Mouse (Mus musculus): Measurements from ENCODE around the gene Hook1. TPM values are rescaled to one million over a fixed set of nuclear protein-coding genes. Genes with fewer than 3 reads are reported as not detected.
"Not testable (repeated sequence)": the region's sequence is repeated elsewhere in the genome, so short reads cannot be mapped to it uniquely, and the experiment has no call there.

Hook1 gene
- total RNA-seq (2021) = 10 to 100 TPM; 56.0 to 75.6 TPM

DNA sequence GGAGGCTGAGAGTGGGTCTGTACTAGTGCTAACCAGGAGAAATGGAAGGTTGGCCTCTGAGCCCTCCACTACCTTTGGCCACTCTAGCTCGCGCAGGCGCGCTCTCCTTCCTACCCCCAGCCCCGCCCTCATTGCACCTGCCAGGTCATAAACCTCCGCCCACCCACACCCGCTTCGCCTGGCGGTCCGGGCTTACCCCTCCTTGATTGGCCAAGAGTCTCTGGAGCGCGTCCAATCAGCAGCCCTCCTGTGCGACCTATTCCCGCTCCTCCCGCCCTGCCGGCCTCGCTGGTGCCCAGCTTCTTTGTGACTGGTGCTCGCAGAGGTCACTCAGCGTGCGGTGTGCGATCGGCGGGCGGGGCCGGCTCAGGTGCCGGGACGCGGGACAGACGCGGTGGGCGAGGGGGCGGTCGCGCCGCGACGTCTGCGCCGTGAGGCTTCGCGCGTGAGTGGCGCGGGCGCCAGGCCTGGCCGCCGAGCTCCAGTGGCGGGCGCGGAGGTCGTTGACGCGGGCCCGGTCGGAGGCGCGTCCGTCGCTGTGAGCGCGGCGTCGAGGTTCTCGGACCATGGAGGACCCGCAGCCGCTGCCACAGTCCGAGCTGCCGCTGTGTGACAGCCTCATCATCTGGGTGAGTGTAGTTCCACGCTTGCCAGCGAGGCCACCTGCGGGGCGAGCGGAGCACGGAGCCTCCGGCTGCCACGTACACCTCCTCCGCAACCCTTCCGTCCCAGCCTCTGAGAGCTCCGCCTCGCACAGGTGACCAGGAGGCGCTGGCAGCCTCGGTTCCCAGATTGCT is at the start of gene Hook1:
Gene Hook1 (plus strand): TSS at position 313 of the 797 bp plus-strand sequence.
- DNase-seq (ENCODE audit: low spot score in 2 of 2) = peak; percentile 95 to 97
- intact Hi-C loops (cut with DNase I) = no loop called here

DNA sequence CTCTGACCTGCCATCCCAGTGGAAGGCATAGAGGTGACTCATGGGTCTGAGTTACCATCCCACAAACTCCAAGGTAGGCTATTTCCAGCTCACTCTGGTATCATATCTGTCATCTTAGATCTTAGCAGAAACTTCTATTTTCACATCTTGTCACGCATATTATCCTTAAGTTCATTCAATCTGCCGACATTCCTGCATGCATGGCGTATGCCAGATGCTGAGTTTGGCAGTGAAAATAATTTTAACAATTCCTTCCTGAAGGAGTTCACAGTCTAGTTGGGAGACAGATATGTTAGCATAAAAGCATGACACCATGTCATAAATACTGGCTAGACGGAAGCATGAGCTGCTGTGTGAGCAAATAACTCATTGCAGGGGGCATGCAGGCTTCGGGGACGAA is 49.3 kb upstream of the Hook1 start:
- DNase-seq (ENCODE audit: low spot score in 2 of 2) = no peak
- intact Hi-C loops (cut with DNase I) = no loop called here

DNA sequence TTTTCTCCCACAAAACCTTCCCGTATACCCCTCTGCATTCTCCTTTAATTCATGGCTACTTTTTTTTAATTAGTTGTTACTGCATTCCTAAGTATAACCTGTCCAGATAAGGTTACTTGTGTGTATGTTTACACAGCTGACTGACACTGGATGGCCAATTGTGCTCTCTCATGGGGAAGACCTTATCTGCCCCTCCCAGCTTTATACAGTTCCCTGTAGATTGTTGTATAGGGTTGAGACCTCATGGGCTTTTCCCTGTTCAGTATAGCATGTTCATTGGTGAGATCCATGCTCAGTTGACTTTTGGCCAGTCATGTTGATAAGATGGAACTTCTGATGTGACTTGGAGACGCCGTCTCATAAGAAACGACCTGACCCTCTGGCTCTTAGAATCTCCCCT is 46.6 kb upstream of the Hook1 start:
- no peak for DNase-seq (ENCODE audit: low spot score in 2 of 2)
- intact Hi-C loops (cut with DNase I) = no loop called here

DNA sequence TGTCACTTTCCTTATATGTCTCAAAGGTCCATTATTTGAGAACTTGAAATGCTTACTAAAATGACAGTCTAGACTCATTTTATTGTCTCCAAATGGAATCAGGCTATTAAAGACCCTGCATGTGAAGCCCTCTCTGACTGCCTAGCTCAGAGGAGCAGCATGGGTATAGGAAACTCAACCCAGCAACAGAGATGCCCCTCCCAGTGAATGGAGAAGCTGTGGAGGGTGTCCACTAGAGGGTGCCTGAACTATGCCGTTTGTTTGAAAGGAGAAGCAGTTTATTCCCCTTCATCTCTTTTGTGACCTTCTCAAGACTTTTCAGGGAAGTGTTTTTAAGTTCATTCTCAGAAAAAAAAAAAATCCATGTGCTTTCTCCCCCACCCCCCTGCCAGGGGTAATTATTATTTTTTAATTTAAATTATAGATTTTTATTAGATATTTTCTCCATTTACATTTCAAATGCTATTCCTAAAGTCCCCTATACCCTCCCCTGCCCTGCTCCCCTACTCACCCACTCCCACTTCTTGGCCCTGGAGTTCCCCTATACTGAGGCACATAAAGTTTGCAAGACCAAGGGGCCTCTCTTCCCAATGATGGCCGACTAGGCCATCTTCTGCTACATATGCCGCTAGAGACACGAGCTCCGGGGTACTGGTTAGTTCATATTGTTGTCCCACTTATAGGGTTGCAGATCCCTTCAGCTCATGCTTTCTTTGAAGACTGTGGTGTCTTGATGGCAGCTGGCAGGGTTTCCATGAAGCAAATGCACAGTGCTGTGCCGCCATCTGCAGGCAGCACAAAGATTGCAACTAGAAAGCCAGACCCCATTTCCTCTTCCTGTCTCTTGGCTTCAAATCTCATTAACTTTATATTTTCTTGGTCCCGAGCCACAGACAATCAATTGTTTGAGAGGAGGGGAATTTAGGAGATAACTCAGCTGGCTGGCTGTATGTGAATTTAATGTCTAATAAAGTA is 42.5 kb upstream of the Hook1 start:
- DNase-seq (ENCODE audit: low spot score in 2 of 2) = peak; percentile 73 to 77
- intact Hi-C loops (cut with DNase I) = no loop called here

DNA sequence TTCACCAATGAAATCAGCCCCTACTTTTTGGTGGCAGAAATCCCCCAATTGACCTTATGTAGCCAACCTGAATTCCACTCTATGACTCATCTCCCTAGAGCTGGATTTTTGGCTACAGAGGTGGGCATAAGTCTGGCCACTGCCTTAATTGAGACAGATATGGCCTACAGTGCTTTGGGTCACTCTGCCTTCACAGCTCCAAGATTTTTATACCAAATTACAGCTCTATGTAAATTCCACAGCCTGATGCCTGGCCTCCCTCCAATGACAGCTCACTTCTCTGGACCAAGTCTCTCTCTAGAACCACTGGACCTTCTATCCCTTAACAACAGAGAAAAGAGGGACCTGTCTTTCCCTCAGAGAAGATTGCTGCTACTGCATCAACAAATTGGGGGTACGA is 38.2 kb upstream of the Hook1 start:
- DNase-seq (ENCODE audit: low spot score in 2 of 2) = no peak
- intact Hi-C loops (cut with DNase I) = no loop called here

DNA sequence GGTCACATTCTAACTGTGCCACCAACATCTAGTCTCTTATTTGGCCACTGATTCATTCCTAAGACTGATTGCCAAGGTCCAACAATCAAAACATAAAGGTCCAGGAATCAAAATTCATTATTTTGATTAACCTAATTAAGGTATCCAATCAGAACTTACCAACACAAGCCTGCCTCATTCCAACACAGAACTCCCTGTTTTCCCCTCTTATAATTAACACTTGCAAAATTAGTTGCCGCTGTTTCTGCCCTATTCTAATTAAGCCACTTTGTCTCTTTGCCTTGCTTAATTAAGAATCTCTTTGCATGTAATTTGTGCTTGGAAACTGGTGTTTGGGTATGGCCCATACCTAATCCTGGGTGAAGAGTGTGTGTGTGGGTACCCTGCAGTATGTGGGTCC is 37.1 kb upstream of the Hook1 start:
- intact Hi-C loops (cut with DNase I) = no loop called here
- no peak for DNase-seq (ENCODE audit: low spot score in 2 of 2)

DNA sequence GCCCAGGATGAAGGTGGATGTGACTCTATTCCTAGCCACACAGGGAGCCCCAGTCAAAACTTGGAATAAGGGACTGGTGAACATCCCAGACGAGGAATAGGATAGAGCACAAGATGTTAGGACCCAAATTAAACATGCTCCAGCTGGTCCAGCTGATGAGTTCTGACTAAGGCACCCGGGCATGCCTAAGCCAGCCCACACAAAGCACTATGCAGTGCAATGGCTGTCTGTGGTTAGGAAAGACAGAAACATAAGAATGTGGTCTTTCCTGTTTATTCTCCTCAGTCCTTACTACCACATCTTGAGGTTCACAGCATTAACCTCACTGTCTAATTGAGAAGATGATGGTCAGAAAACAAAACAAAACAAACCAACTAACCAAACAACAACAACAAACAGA is 35.7 kb upstream of the Hook1 start:
- DNase-seq (ENCODE audit: low spot score in 2 of 2) = no peak
- intact Hi-C loops (cut with DNase I) = no loop called here

DNA sequence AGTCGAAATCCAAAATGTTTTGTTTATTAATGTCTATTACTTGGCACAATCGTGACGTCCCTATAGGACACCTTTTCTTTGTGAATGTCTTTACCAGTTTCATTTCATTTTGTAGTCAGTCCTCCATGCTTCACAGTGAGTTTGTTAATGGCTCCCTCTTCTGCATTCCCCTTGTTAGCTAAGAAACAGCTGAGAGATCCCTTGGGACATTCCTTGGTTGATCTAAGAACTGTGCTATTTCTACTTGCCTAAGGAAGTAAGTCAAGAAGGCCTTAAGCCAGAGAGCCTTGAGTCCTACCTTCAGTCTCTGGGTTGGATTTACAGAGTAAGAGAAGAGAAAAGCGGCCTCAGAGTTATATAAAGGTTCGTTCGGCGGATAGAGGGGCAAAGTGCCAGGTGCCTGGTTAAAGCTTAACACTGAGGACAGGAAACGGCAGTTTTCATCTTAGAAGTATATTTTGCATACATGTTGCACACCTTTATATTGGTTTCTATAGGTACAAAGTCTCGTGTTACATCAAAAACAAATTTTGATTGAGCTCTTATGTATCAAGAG is 33.2 kb upstream of the Hook1 start:
- intact Hi-C loops (cut with DNase I) = no loop called here
- no peak for DNase-seq (ENCODE audit: low spot score in 2 of 2)

DNA sequence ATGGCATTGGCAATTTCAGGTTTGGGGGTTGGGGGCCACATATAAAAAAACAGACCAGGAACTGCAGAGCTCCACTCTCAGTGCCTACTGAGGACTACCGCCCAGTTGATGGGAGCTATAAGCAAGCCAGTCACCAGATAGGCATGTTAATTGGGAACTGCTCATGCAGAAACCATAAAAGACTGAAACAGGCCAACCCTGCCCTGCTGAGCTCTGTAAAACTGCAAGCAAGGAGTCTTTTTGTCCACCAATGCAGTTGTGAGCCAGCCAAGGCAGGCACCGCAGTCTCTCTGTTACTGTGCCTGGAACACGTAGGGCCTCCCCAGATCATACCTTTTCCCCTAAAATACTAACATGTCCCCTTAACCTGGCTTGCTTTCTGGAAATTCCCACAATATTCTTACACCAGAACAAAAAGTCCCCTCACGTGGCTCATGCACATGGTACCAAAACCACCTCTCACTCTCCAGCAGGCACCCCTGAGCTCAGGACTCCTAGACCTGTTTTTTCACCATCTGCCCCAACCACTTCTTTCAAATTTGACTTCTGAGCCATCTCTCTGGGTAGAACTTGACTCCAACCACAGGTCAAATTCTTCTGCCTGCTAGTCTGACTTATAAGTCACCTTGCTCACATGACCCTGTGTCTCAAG is 32.5 kb upstream of the Hook1 start:
- no peak for DNase-seq (ENCODE audit: low spot score in 2 of 2)
- intact Hi-C loops (cut with DNase I) = no loop called here

DNA sequence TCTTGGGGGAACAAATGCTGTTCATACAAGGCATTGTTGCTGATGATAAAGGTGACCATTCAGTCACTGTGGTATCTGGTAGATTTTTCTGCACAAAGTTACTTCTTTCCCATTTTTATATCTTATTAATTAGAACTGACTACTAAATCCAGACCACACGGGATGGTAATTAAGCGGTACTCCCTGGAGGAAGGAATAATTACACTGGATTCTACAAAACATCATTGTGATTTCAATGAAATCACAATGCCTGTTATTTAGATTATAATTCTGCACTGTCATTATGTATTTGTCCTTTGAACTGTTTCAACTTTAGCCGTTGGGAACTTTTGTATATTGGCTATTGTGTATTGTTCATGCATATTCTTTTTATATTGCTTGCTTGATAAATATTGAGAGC is 28.3 kb upstream of the Hook1 start:
- intact Hi-C loops (cut with DNase I) = no loop called here
- DNase-seq (ENCODE audit: low spot score in 2 of 2) = no peak

DNA sequence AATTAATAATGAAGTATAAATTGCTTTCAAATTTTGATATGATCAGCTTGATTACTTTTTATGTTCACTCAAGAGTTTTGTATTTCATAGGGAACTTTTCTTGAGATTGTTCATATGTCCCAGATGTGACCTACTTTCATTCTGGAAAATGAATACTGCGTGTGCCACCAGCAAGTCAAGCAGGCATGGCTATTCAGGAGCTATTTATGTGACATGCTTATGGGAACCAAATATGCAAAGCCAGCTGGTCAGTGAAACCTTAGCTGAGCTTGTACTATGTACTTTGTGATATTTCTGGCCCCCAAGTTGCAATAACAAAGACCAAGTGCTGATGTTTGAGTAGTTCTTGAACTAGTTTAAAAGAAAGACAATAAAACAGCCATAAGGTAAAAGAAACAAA is 19.1 kb upstream of the Hook1 start:
- intact Hi-C loops (cut with DNase I) = no loop called here
- no peak for DNase-seq (ENCODE audit: low spot score in 2 of 2)

DNA sequence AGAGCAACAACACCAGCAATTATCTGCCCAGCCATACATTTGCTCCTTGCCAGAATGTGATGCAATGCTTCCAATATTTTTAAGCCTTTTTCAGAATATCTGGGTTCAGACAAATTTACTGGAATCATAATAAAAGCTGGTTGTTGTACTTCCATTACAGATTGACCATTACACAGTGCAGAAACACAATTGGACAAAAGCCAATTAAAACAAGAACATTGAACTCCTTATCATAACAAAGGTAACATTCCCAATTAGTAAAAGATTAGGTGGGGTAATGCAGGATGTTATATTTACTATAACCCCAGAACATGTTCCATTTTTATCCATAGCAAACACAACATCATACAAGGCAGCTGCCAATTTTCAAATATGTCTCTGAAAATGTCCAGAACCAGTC is 13.7 kb upstream of the Hook1 start:
- DNase-seq (ENCODE audit: low spot score in 2 of 2) = no peak
- intact Hi-C loops (cut with DNase I) = no loop called here

DNA sequence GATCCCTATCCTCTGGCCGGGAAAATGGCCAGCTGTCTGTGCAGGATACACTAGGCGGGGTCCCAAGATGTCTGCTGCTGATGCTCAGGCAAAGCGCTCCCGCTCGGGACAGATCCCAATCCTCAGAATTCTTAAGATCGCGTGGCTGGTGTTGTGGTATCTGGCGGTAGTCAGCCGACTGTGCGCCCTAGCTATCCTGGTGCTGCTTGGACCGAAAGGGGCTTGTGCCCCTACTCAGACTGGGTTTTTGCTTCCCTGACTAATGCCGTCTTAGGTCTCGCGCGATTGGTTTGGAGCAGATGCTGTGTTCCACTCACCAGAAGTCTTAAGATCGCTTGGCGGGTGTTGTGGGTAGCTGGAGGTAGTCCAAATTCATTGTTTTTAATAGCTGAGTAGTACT is 15.2 kb downstream of the Hook1 start:
- intact Hi-C loops (cut with DNase I); DNase-seq (ENCODE audit: low spot score in 2 of 2): not testable (repeated sequence)

DNA sequence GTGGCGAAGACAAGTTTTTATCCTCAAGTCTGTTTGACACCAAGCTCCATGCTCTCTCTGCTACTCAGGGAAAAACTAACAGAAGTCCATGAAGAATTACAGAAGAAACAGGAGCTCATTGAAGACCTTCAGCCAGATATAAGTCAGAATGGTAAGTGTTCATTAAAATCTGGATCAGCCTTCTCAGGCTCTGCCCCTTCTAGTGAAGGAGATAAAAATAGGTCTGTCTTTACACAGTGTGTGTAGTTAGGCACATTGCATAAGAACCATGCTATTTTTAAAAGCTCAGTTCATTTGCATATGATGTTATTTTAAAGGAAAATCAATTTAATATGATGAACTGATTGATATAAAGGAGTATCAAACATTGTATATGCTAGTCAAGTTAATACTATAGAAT is 49.8 kb downstream of the Hook1 start:
- intact Hi-C loops (cut with DNase I) = no loop called here
- DNase-seq (ENCODE audit: low spot score in 2 of 2) = no peak

DNA sequence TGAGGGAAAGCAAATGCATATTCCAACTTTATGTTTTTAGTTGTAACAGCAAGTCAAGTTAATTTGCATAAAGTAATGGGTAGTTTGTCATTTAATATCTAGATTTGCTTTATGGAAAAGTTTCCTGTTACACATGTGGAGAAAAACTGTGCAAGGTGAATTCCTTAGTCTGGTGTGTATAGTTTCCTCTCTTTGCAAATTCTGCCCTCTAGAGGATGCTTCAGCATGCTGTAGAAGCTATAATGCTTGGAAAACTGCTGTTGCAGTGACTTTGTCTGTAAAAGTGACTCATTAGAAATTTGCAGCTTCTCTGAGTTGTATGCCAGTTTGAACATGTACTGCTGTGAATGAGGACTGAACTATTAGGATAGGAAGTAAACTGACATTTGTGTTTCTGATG is 55.8 kb downstream of the Hook1 start:
- intact Hi-C loops (cut with DNase I) = no loop called here
- DNase-seq (ENCODE audit: low spot score in 2 of 2) = no peak

DNA sequence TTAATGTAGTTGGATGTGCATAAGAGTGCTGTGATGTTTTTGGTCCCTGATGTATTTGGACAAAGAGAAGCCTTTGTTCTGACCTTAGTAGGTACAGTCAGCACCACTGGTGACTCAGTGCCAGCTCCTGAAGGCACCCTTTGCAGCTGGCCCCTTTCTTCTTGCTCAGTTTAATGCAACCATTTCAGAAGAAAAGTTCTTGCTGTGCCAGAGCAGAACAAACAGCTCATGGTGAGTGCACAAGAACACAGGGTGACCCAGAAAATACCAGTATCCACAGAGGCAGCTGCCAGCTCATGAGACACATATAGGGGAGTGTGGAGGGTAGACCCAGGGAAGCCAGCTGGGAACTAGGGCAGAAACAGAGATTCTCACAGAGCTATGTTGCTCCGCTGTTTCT is 61.4 kb downstream of the Hook1 start:
- DNase-seq (ENCODE audit: low spot score in 2 of 2) = peak; percentile 35 to 45
- intact Hi-C loops (cut with DNase I) = no loop called here

DNA sequence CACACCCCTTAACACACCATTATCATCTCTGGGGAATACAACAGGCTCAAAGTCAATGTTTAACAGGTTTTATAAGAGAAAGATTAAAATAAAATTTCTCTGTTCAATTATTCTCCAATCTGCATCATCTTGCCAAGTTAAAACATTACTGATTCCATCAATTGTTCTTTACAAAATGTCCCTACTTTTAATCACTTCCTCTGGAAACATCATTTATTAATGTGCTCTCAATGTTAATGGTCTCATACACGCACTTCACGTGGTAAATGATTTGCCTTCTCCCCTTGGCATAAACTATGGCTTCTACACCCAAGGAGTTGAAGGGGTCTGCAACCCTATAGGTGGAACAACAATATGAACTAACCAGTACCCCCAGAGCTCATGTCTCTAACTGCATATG is 93.1 kb downstream of the Hook1 start:
- DNase-seq (ENCODE audit: low spot score in 2 of 2) = no peak

DNA sequence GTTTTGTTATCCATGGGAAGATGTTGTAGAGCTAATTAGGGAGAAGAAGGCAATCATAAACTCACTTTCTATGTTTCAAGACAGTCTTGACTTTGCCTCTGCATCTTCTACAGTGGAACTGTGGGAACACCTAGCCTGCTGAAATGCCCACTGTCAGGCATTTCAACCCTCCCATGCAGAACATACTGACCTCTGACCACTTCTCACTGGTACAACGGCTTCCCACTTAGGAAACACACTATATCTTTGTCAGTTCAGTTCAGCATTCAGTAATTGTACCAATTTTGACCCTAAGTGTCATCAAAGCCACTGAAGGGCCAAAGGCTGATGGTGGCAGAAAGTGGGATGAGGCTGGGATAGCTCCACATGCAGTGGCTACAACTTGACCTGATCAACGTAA is 95.0 kb downstream of the Hook1 start:
- no peak for DNase-seq (ENCODE audit: low spot score in 2 of 2)

More for the DNA sequence above, 93.1 kb downstream of the Hook1 start:
- intact Hi-C loops (cut with DNase I) = no loop called here

More for the DNA sequence above, 95.0 kb downstream of the Hook1 start:
- intact Hi-C loops (cut with DNase I) = no loop called here

Data from left cerebral cortex, postnatal 36 days (tissue).